Mouse (Mus musculus): Measurements from ENCODE around the gene Tbl3. TPM values are rescaled to one million over a fixed set of nuclear protein-coding genes. Genes with fewer than 3 reads are reported as not detected.

Tbl3 gene
- polyA plus RNA-seq, 2 experiments = 26.8 to 31.3 TPM

DNA sequence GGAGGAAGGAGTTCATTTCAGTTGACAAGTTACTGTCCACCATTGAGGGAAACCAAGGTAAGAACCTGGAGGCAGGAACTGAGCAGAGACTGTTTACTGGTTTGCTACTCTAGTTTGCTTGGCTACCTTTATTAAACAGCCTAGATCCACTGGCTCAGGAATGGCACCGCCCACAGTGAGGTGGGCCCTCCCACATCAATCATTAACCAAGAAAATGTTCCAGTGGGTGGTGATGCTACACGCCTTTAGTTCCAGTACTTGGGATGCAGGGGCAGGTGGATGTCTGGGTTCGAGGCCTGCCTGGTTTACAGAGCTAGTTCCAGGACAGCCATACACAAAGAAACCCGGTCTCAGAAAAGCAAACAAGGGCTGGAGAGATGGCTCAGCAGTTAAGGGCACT is 30.8 kb upstream of the Tbl3 start:
- H3K9me3 ChIP-seq (ENCODE audit: control insufficient read depth, low read length) = no peaks in the 10 kb centered on the region
- no peak overlapping the region for H3K4me3 ChIP-seq (ENCODE audit: insufficient read depth in 1 of 2, low read depth in 2 of 2, low read length in 2 of 2)
- H3K27me3 ChIP-seq (ENCODE audit: control insufficient read depth, insufficient read depth, low read length) = no peaks in the 10 kb centered on the region
- H3K27ac ChIP-seq = no peak overlapping the region
- peak overlapping the region; percentile 77; the same call in 1 of the 2 replicates for H3K4me2 ChIP-seq (ENCODE audit: low read depth)
- no peak for DNase-seq (ENCODE audit: low read depth in 3 of 3, low spot score in 3 of 3)
- TF ChIP-seq EP300 (IDR thresholded peaks at IDR 0.05; ENCODE audit: low read depth) (no peak), CTCF (IDR thresholded peaks at IDR 0.05; ENCODE audit: low read depth) (no peak)
- no peak for ATAC-seq (ENCODE audit: insufficient read depth)
- no peaks in the 10 kb centered on the region; the same call in 1 of the 2 replicates for H3K36me3 ChIP-seq (replicated peaks; ENCODE audit: control insufficient read depth, insufficient read depth, low read depth)
- H3K4me1 ChIP-seq (replicated peaks; ENCODE audit: control insufficient read depth in 2 of 2, insufficient read depth in 2 of 2, low read length in 1 of 2) = peaks cover 17 to 23% of the 10 kb centered on the region in 2 experiments
- 73% methylated on average over 4 of the region's 4 CpGs for WGBS (ENCODE audit: insufficient replicate concordance)
- no peak overlapping the region for H3K9ac ChIP-seq (replicated peaks)

DNA sequence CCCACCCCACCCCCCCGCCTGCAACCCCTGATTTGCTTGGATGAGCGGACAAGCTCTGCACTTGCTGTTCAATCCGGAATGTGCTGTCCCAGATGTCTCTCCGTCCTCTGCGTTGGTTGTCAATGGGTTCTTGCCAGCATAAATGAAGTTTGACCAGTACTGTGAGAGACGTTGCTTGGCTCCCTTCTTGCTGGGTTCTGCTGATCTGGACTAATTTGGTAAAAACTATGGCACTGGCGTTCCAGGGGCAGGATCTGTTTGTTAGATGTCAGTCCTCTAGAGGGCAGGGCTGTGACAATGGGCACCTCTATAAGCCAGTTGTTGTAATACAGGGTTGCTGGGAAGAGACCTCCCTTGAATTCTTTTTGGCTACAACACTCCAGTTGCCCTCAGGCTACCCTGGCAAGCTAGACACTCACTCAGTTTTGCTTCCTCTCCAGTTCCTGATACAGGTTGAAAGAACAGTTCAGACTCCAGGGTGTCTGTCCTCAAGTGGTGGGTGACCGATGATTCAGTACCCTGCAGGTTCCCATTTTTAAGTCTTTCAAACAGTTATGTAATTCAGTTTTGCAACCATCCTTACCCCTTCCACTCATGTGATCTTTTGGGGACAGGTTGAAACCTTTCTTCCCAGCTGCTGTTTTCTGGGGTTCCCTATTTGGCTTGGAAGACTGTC is 29.8 kb upstream of the Tbl3 start:
- no peak for ATAC-seq (ENCODE audit: insufficient read depth)
- WGBS (ENCODE audit: insufficient replicate concordance) = 25% methylated on average over 8 of the region's 8 CpGs
- peak overlapping the region; percentile 64 to 96 for H3K4me3 ChIP-seq (ENCODE audit: insufficient read depth in 1 of 2, low read depth in 2 of 2, low read length in 2 of 2)
- peak overlapping the region; percentile 77 for H3K4me2 ChIP-seq (ENCODE audit: low read depth)
- no peaks in the 10 kb centered on the region; the same call in 1 of the 2 replicates for H3K36me3 ChIP-seq (replicated peaks; ENCODE audit: control insufficient read depth, insufficient read depth, low read depth)
- H3K27ac ChIP-seq = no peak overlapping the region; the same call in 1 of the 2 replicates
- H3K9me3 ChIP-seq (ENCODE audit: control insufficient read depth, low read length) = no peaks in the 10 kb centered on the region
- no peak for DNase-seq (ENCODE audit: low read depth in 3 of 3, low spot score in 3 of 3)
- H3K4me1 ChIP-seq (replicated peaks; ENCODE audit: control insufficient read depth in 2 of 2, insufficient read depth in 2 of 2, low read length in 1 of 2) = peaks cover 17 to 21% of the 10 kb centered on the region in 2 experiments
- H3K9ac ChIP-seq (replicated peaks) = peak overlapping the region; percentile 63
- TF ChIP-seq EP300 (IDR thresholded peaks at IDR 0.05; ENCODE audit: low read depth) (no peak), CTCF (IDR thresholded peaks at IDR 0.05; ENCODE audit: low read depth) (peak; percentile 49)
- H3K27me3 ChIP-seq (ENCODE audit: control insufficient read depth, insufficient read depth, low read length) = no peaks in the 10 kb centered on the region

DNA sequence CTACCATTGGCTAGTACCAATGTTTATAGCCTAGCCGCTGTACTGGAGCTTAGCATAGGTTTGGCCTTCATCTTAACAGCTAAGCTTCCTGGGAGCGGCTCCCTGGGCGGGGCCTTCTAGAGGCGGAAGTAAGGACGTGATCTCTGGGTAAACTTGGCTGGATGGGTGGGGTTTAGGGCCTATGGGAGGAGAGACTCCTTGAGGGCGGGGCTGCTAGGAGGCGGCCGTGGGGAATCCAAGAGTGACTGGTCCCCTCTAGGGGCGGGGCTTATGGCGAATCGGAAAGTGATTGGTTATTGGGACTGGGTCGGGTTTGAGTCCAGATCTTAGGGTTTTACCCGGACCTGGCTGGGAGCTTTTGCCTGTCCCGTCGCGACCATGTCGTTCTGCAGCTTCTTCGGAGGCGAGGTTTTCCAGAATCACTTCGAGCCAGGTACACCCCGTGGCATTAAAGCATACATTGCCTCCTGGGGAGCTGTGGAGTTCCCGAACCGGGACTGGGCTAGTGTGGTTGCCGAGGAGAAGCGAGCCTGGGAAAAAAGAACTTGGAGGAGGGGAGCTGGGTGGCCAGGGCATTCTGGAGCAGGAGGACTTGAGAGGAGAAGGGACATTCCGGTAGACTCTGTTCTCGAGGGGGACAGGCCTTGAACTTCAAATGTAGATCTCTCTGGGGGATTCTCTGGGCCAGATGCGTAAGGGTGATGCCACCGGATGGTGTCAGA is 29.0 kb upstream of the Tbl3 start, which contains the start of gene Msrb1:
Gene Msrb1 (plus strand): TSS at position 313 of the 722 bp plus-strand sequence.
- peaks cover 17 to 21% of the 10 kb centered on the region in 2 experiments for H3K4me1 ChIP-seq (replicated peaks; ENCODE audit: control insufficient read depth in 2 of 2, insufficient read depth in 2 of 2, low read length in 1 of 2)
- peak within 1 kb of the TSS; percentile 64 to 96 for H3K4me3 ChIP-seq (ENCODE audit: insufficient read depth in 1 of 2, low read depth in 2 of 2, low read length in 2 of 2)
- no peaks in the 10 kb centered on the region for H3K27me3 ChIP-seq (ENCODE audit: control insufficient read depth, insufficient read depth, low read length)
- H3K9me3 ChIP-seq (ENCODE audit: control insufficient read depth, low read length) = no peaks in the 10 kb centered on the region
- H3K36me3 ChIP-seq (replicated peaks; ENCODE audit: control insufficient read depth, insufficient read depth, low read depth) = no peaks in the 10 kb centered on the region; the same call in 1 of the 2 replicates
- peak within 1 kb of the TSS; percentile 85 for H3K27ac ChIP-seq
- DNase-seq (ENCODE audit: low read depth in 3 of 3, low spot score in 3 of 3) (peak; percentile 99 to 100 (median 99)), ATAC-seq (ENCODE audit: insufficient read depth) (peak; percentile 96)
- peak within 1 kb of the TSS; percentile 75 for H3K9ac ChIP-seq (replicated peaks)
- no peak for TF ChIP-seq EP300 (IDR thresholded peaks at IDR 0.05; ENCODE audit: low read depth)
- no peak for TF ChIP-seq CTCF (IDR thresholded peaks at IDR 0.05; ENCODE audit: low read depth)
- H3K4me2 ChIP-seq (ENCODE audit: low read depth) = peak within 1 kb of the TSS; percentile 77
- WGBS (ENCODE audit: insufficient replicate concordance) = 1% methylated on average over 29 of the region's 29 CpGs

DNA sequence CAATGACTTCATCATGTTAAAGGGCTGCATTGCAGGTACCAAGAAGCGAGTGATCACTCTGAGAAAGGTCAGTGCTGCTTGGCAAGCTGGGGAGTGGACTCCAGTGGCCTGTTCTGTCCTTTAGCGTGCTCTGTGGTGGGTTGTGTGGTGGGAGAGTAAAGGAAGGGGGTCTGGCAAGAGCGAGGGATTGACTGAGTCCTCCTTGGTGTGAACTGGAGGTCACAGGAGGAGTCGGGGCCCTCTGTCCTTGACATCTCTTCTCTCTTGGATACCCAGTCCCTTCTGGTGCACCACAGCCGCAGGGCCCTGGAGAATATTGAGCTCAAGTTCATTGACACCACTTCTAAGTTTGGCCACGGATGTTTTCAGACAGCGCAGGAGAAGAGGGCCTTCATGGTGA is 28.0 kb upstream of the Tbl3 start:
- peak overlapping the region in 1 of 2 experiments; percentile 64; a peak in 1 of 4 replicates for H3K4me3 ChIP-seq (ENCODE audit: insufficient read depth in 1 of 2, low read depth in 2 of 2, low read length in 2 of 2)
- WGBS (ENCODE audit: insufficient replicate concordance) = 67% methylated on average over 7 of the region's 7 CpGs
- DNase-seq (ENCODE audit: low read depth in 3 of 3, low spot score in 3 of 3) (no peak), ATAC-seq (ENCODE audit: insufficient read depth) (no peak)
- H3K27me3 ChIP-seq (ENCODE audit: control insufficient read depth, insufficient read depth, low read length) = no peaks in the 10 kb centered on the region
- H3K4me1 ChIP-seq (replicated peaks; ENCODE audit: control insufficient read depth in 2 of 2, insufficient read depth in 2 of 2, low read length in 1 of 2) = peaks cover 17 to 21% of the 10 kb centered on the region in 2 experiments
- H3K36me3 ChIP-seq (replicated peaks; ENCODE audit: control insufficient read depth, insufficient read depth, low read depth) = no peaks in the 10 kb centered on the region; the same call in 1 of the 2 replicates
- peak overlapping the region; percentile 75 for H3K9ac ChIP-seq (replicated peaks)
- H3K4me2 ChIP-seq (ENCODE audit: low read depth) = peak overlapping the region; percentile 77
- no peaks in the 10 kb centered on the region for H3K9me3 ChIP-seq (ENCODE audit: control insufficient read depth, low read length)
- TF ChIP-seq CTCF (IDR thresholded peaks at IDR 0.05; ENCODE audit: low read depth) (no peak), EP300 (IDR thresholded peaks at IDR 0.05; ENCODE audit: low read depth) (no peak)
- peak overlapping the region; percentile 85 for H3K27ac ChIP-seq

DNA sequence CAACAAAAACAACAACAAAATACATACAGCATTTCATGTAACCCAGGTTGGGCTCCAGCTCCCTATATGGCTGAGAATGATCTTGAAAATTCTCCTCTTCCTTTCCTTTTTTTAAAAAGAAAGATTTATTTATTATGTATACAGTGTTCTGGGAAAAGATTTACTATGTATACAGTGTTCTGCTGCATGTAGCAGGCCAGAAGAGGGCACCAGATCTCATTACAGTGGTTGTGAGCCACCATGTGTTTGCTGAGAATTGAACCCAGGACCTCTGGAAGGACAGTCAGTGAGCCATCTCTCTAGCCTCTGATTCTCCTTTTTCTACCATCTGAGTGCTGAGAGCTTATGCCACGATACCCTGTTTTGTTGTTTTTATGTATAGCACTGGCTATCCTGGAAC is 27.1 kb upstream of the Tbl3 start:
- H3K4me2 ChIP-seq (ENCODE audit: low read depth) = no peak overlapping the region
- ATAC-seq (ENCODE audit: insufficient read depth) (no peak), DNase-seq (ENCODE audit: low read depth in 3 of 3, low spot score in 3 of 3) (no peak)
- no peaks in the 10 kb centered on the region for H3K9me3 ChIP-seq (ENCODE audit: control insufficient read depth, low read length)
- H3K9ac ChIP-seq (replicated peaks) = no peak overlapping the region
- no peak overlapping the region for H3K4me3 ChIP-seq (ENCODE audit: insufficient read depth in 1 of 2, low read depth in 2 of 2, low read length in 2 of 2)
- peaks cover 17 to 21% of the 10 kb centered on the region in 2 experiments for H3K4me1 ChIP-seq (replicated peaks; ENCODE audit: control insufficient read depth in 2 of 2, insufficient read depth in 2 of 2, low read length in 1 of 2)
- 69% methylated on average over 1 of the region's 1 CpGs for WGBS (ENCODE audit: insufficient replicate concordance)
- no peak for TF ChIP-seq EP300 (IDR thresholded peaks at IDR 0.05; ENCODE audit: low read depth)
- peak; percentile 32; the same call in 1 of the 2 replicates for TF ChIP-seq CTCF (IDR thresholded peaks at IDR 0.05; ENCODE audit: low read depth)
- no peak overlapping the region for H3K27ac ChIP-seq
- H3K27me3 ChIP-seq (ENCODE audit: control insufficient read depth, insufficient read depth, low read length) = no peaks in the 10 kb centered on the region
- H3K36me3 ChIP-seq (replicated peaks; ENCODE audit: control insufficient read depth, insufficient read depth, low read depth) = no peaks in the 10 kb centered on the region

All from liver, embryonic 14.5 days (tissue).